Mouse (Mus musculus) common myeloid progenitor, adult 5-6 weeks (primary cell): Measurements from ENCODE around the gene Ubqln1. TPM values are rescaled to one million over a fixed set of nuclear protein-coding genes. Genes with fewer than 3 reads are reported as not detected.

Source experiments
- total RNA-seq: library from RNA; stranded (forward); fragments of 200-1000, 187-1606 nt; gene quantifications from 2 replicates; pipeline ENCODE4 v1.2.3, GENCODE M21; 2017

Gene Ubqln1
- total RNA-seq, 1 experiment from 2014 or later = 76.1 TPM

Other genes with a start within 250 kb of the Ubqln1 start
- gene Klhl3, start 102.1 kb downstream of the Ubqln1 start, total RNA-seq = 1.9 TPM in 2 replicates
- gene Hnrnpa0, start 87.1 kb downstream of the Ubqln1 start, total RNA-seq = 87.6 and 121 TPM in 2 replicates
- gene Idnk, start 58.0 kb downstream of the Ubqln1 start, total RNA-seq = 24.9 and 28.5 TPM in 2 replicates
- 26.9 and 38.0 TPM in 2 replicates for gene Gkap1, start 60.0 kb upstream of the Ubqln1 start, total RNA-seq
- 0.39 TPM in 1 of 2 replicates, not detected in the other for gene Kif27, start 143.5 kb upstream of the Ubqln1 start, total RNA-seq
- 10.2 and 14.8 TPM in 2 replicates for gene 2210016F16Rik, start 169.6 kb upstream of the Ubqln1 start, total RNA-seq
- 22.6 and 31.9 TPM in 2 replicates for gene Rmi1, start 186.6 kb upstream of the Ubqln1 start, total RNA-seq
- gene Hnrnpk, start 187.7 kb upstream of the Ubqln1 start, total RNA-seq = 2,083 and 2,160 TPM in 2 replicates